Mouse (Mus musculus) cortical plate, adult 2 months (tissue): ENCODE measurements at regions not wholly inside any gene's neighbourhood (a gene's known extent, or its start where the extent isn't known, plus 50 kb on each side); places are given as distances from the start of the nearest gene placed in this dataset.

ENCODE experiments used
- H3K27ac ChIP-seq: fragments of 200-500 bp; 2 replicates; pipeline ENCODE4 v1.5.1; 2012; ENCODE audit warnings: low read length, control low read depth, inconsistent platforms; ENCODE audit not compliant: insufficient read depth
- H3K4me1 ChIP-seq: fragments of 200-500 bp; 2 replicates; pipeline ENCODE4 v1.6.1; 2011; ENCODE audit warnings: low read length; ENCODE audit not compliant: control insufficient read depth, insufficient read depth
- H3K4me3 ChIP-seq: fragments of 200-500 bp; 2 replicates; pipeline ENCODE4 v1.5.1; 2011; ENCODE audit warnings: mild to moderate bottlenecking, low read length, control low read depth; ENCODE audit not compliant: insufficient read depth
- CTCF ChIP-seq: fragments of 200-500 bp; IDR thresholded peaks from 2 replicates; pipeline ENCODE4 v1.5.1; 2011; ENCODE audit warnings: mild to moderate bottlenecking, control low read depth, low read length; ENCODE audit not compliant: insufficient read depth; ENCODE audit errors: extremely low read depth
- POLR2A ChIP-seq: fragments of 200-500 bp; IDR thresholded peaks from 2 replicates; pipeline ENCODE4 v1.6.1; 2011; ENCODE audit warnings: mild to moderate bottlenecking, low read length, control low read depth; ENCODE audit not compliant: insufficient read depth; ENCODE audit errors: extremely low read depth

DNA sequence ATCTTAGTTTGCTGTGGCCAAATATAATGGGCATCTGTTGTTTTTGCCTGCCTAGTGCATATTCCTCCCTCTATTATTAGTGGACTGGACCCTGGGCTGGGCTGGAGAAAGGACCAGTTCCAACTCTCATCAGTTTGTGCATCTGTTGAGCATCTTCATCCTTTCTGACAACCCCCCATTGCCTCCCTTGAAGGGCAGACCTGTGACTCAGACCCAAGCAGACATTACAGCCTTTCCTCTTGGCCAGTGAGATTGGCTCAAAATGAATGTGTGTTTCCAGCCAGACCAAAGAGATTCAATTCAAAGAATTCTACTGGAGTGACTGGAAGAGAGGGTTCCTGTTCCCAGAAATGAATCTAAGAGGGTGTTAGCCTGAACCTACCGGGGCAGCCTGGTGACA is 433.2 kb upstream of the Gm765 start:
- TF ChIP-seq POLR2A (no peak), CTCF (no peak)
- H3K4me3 ChIP-seq, result no peak overlapping the region
- H3K27ac ChIP-seq, result no peak overlapping the region
- H3K4me1 ChIP-seq, result no peaks in the 10 kb centered on the region

DNA sequence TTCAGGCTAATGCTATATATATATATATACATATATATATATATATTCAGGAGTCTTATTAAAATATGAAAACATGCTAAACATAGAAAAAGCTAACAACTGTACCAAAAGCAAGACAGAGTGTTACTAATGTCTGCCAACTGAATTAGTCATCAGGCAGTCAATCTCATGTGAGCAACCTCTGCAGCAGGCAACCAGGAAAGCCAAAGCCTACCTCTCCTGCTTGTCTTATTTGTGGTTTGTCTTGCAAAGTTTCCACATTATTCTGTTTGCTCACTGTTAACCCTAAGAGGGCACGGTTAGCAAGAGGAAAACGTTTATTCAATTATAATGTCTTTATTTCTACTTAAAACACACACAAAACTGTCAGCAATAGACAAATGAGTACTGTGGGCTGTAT is 427.4 kb upstream of the Gm765 start:
- TF ChIP-seq CTCF (no peak), POLR2A (no peak)
- Histone ChIP-seq H3K4me1 (no peaks in the 10 kb centered on the region), H3K27ac (no peak overlapping the region)

DNA sequence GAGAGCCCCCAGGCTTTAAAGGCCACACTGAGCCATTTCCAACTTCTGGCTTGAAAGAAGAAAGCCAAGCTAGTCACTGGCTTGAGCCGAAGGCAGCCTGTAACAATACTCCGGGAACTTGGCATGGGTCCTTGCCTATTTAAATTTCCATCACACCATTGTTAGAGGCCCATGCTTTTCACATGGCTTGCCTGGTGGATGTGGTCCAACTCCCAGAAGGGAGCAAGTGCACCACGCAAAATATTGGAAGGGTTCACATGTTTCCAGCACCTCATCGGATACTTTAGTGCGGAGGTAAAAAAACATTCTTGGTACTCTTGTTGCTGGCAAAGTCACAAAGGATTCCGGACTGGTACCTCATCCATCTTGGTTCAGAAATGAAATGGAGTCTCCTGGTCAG is 426.8 kb upstream of the Gm765 start:
- TF ChIP-seq CTCF (no peak), POLR2A (no peak)
- Histone ChIP-seq H3K4me3 (no peak overlapping the region), H3K27ac (no peak overlapping the region), H3K4me1 (no peaks in the 10 kb centered on the region)

More for the DNA sequence above, 427.4 kb upstream of the Gm765 start:
- no peak overlapping the region for H3K4me3 ChIP-seq

DNA sequence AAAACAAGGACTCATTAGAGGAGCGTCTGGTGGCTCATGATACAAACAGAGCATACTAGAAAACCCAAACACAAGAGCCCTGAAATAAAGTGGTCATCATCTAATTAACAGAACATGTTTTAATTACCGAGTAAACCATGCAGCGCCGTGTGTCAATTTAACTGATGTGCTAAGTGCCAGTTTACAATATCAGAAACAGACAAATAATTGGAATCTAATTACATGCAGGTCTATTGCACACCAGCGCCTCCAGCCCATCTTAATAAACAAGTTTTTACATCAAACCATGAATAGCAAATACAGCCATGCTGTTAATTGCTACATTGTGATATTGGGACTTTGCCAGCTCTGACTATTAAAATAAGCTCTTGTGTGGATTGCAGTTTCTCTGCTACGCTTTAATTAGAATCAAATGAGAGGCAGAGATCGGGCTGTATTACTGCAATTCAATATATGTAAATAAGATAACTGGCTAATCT is 425.3 kb upstream of the Gm765 start:
- no peak overlapping the region for H3K27ac ChIP-seq
- TF ChIP-seq CTCF (no peak), POLR2A (no peak)
- no peak overlapping the region for H3K4me3 ChIP-seq
- H3K4me1 ChIP-seq, result no peaks in the 10 kb centered on the region

DNA sequence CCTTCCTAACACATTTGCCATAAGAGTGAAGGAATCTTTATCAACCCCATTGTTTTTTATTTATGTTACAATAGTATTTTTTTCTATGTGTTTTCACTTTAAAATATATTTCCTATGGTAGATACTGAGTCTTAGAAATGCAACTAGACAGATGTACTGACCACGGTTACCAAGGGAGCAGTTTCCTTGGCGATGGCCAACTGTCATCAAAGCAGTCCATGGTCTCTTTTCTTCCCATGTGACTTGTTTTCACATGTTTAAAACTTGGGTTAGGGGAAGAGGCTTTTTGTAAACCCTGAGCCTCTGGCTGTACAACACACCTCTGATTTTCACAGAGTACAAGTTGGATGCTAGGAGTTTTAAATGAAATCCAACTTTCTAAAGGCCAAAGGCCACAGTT is 411.9 kb upstream of the Gm765 start:
- TF ChIP-seq CTCF (no peak), POLR2A (no peak)
- no peak overlapping the region for H3K27ac ChIP-seq
- no peak overlapping the region for H3K4me3 ChIP-seq
- no peaks in the 10 kb centered on the region; the same call in 1 of the 2 replicates for H3K4me1 ChIP-seq

DNA sequence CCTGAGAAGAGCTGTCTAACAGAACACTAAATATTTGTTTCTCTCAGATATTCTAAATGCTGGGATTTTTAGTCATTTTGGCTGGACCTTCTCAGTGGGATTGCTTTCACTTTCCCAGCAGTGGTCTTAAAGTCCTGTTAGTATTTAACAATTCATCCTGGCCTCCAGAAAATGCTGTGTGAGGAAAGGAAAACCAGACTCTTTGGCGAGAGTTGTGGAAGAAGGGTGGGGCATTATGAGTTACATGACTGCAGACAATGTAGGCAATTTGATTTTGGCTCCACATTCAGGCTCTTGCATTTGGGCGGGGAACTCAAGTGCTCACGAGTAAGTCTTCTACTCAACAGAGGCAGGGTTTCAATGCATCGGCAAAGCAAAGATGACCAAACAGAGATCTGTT is 406.1 kb upstream of the Gm765 start:
- H3K4me3 ChIP-seq, result no peak overlapping the region
- TF ChIP-seq CTCF (no peak), POLR2A (no peak)
- no peaks in the 10 kb centered on the region; the same call in 1 of the 2 replicates for H3K4me1 ChIP-seq
- H3K27ac ChIP-seq, result no peak overlapping the region

DNA sequence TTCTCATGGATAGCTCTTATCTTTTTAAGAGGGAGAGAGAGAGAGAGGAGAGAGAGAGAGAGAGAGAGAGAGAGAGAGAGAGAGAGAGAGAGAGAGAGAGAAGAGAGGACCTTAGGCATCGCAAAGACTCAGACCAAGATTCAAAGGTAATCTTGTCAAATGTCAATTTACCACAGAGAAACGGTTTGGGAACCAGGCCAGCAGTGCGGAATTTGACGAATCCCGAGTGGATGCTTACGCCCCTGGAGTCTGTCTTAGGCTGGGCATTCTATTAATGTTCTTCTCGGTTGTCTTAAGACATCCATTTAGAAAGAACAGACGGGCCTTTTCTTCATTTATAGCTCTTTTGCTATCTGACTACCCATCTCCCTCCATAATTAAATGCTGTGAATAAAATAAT is 404.4 kb upstream of the Gm765 start:
- H3K4me1 ChIP-seq, result no peaks in the 10 kb centered on the region
- H3K27ac ChIP-seq, result no peak overlapping the region
- H3K4me3 ChIP-seq, result no peak overlapping the region
- no peak for TF ChIP-seq CTCF
- TF ChIP-seq POLR2A, result no peak

DNA sequence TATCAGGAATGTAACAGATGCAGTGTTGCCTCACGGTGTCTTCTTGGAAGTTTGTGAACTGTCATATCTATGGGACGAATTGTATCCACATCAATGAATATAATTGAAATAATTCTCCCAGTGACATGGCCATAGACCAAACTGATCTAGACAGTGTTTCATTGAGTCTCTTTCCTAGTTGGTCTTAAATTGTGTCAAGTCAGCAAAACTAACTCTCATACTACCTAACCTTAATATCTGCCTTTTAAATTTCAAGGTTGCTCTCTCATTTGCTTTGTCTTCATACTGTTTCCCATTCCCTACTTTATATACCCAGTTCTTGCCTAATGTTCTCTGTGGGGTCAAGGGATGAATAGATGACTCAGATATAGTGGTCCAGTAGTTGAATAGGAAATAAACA is 397.9 kb upstream of the Gm765 start:
- Histone ChIP-seq H3K4me1 (no peaks in the 10 kb centered on the region), H3K27ac (no peak overlapping the region), H3K4me3 (no peak overlapping the region)
- no peak for TF ChIP-seq POLR2A
- no peak for TF ChIP-seq CTCF

DNA sequence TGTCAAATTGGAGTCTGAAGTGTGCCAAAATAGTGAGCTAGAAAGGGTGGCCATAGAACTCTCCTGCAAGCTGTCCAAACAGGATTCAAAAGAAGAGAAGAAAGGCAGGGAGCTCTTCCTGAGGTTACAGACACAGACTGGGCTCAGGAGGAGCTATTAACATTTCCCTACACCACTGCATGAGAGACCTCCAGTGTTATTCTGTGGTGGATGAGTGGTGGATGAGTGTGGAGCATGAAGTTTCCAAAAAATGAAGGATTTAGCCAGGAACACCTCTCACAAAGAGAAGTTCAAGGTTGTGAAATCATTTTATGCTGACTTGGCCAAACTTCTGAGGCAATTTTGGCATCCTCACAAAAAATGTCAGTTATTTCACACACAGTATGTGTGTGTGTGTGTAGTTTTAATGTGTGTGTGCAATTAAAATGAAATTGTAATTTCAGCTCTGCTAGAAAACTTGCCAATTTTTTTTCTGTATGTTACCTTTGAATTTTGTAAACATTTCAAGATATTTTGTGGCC is 388.5 kb upstream of the Gm765 start:
- Histone ChIP-seq H3K4me3 (no peak overlapping the region), H3K4me1 (peaks cover 6% of the 10 kb centered on the region; the same call in 1 of the 2 replicates), H3K27ac (no peak overlapping the region)
- TF ChIP-seq CTCF (no peak), POLR2A (no peak)

DNA sequence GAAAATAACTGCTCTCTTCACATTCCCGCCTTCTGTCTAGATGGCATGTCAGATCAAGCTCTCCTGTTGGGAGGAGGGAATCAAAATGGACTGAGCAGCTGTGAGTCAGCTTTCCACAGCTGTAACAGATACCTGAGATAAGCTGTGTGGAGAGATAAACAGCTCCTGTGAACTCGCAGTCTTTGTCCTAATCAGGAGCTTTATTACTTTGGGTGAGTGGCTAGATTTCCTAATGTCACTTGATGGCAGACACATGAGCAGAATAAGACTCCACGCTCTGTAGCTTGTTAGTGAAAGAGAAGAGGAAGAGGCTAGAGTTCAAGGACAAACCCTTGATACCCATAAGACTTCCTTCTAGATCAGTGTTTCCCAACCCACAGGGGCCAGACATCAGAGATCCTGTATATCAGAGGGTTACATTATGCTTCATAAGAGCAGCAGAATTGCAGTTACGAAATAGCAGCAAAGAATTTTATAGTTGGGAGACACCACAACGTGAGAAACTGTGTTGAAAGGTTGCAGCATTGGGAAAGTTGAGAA is 384.1 kb upstream of the Gm765 start:
- Histone ChIP-seq H3K27ac (no peak overlapping the region), H3K4me3 (no peak overlapping the region), H3K4me1 (peaks cover 6% of the 10 kb centered on the region; the same call in 1 of the 2 replicates)
- TF ChIP-seq CTCF (no peak), POLR2A (no peak)
